Mouse (Mus musculus) lung, postnatal 0 days (tissue): Measurements from ENCODE around the gene March1. TPM values are rescaled to one million over a fixed set of nuclear protein-coding genes. Genes with fewer than 3 reads are reported as not detected.

Experiments
- ATAC-seq: fragments of 200-750 bp; cut with Nextera tagmentation; 2 replicates; pipeline ENCODE4 v1.8.0; 2017; ENCODE audit warnings: moderate library complexity
- DNase-seq: peaks from one replicate; pipeline ENCODE4 v3.0.0-alpha.2; 2016; ENCODE audit warnings: low spot score
- H3K27ac ChIP-seq: fragments of 300-500 bp; sonication (generic); 2 replicates; pipeline ENCODE4 v1.5.1; 2014; ENCODE audit warnings: antibody characterized with exemption, mild to moderate bottlenecking, low read length, mixed read lengths
- H3K27me3 ChIP-seq: fragments of 300-500 bp; sonication (generic); replicated peaks from 2 replicates; pipeline ENCODE4 v1.6.1; 2014; ENCODE audit warnings: low read length, mixed read lengths; ENCODE audit not compliant: insufficient read depth
- H3K36me3 ChIP-seq: fragments of 300-500 bp; sonication (generic); 2 replicates; pipeline ENCODE4 v1.6.1; 2014; ENCODE audit warnings: low read length, mixed read lengths; ENCODE audit not compliant: insufficient read depth
- H3K4me1 ChIP-seq: fragments of 300-500 bp; sonication (generic); 2 replicates; pipeline ENCODE4 v1.6.1; 2014; ENCODE audit warnings: antibody characterized with exemption, low read depth, low read length, mixed read lengths; ENCODE audit not compliant: insufficient read depth
- H3K4me2 ChIP-seq: fragments of 300-500 bp; sonication (generic); replicated peaks from 2 replicates; pipeline ENCODE4 v1.6.1; 2014; ENCODE audit warnings: low read depth, mild to moderate bottlenecking, low read length, moderate library complexity, mixed read lengths
- H3K4me3 ChIP-seq: fragments of 300-500 bp; sonication (generic); 2 replicates; pipeline ENCODE4 v1.5.1; 2014; ENCODE audit warnings: low read depth, low read length
- H3K9ac ChIP-seq: fragments of 300-500 bp; sonication (generic); replicated peaks from 2 replicates; pipeline ENCODE4 v1.6.1; 2014; ENCODE audit warnings: low read depth, mild to moderate bottlenecking
- H3K9me3 ChIP-seq: fragments of 300-500 bp; sonication (generic); 2 replicates; pipeline ENCODE4 v1.6.1; 2016; ENCODE audit warnings: low read length, mixed read lengths
- CTCF ChIP-seq: IDR thresholded peaks from 2 replicates; pipeline ENCODE4 v1.5.1; 2016; ENCODE audit warnings: antibody characterized with exemption, mild to moderate bottlenecking
- EP300 ChIP-seq: IDR thresholded peaks from 2 replicates; pipeline ENCODE4 v1.6.1; 2016; ENCODE audit warnings: antibody characterized with exemption, mild to moderate bottlenecking, control low read depth
- WGBS: fragments of 180-500 bp; shearing (Covaris S2); extraction: QIAGEN DNeasy Blood & Tissue Kit; methylation state at CpG from one replicate; pipeline ENCODE4 v1.1.7; 2014; 5-methylcytosine and 5-hydroxymethylcytosine counted together
- polyA plus RNA-seq: library from polyadenylated mRNA; unstranded; fragments of >200 nt; fragmentation: Nextera tagmentation; extraction: Ambion mirVana; gene quantifications from 2 replicates; pipeline ENCODE4 v1.2.1, GENCODE M21; 2015

Gene March1
- polyA plus RNA-seq, 1 experiment from 2014 or later, result 1.1 TPM

DNA sequence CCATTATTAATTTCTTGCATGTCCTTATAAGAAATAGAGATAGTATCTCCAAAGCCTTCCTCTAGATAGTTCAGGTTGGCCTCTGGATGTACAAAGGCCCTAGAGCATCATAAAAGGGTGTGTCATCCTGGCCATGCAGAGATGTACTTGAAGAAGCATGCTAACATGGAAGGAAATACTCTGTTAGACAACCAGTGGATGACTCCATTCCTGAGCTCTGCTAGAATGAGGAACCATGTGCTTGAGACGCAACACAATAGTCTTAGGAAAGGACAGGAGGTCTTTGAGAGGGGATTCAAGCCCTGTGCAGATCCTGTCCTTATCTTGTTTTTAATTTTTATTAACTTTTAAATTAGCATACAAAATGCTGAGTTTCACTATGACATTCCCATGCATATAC is 819.1 kb downstream of the March1 start:
- no peaks in the 10 kb centered on the region for H3K9me3 ChIP-seq
- no peak overlapping the region for H3K4me2 ChIP-seq
- TF ChIP-seq CTCF (no peak), EP300 (no peak)
- 86% methylated on average over 1 of the region's 1 CpGs for WGBS
- H3K4me1 ChIP-seq, result no peaks in the 10 kb centered on the region
- DNase-seq, result no peak
- no peak overlapping the region for H3K9ac ChIP-seq
- no peak overlapping the region for H3K4me3 ChIP-seq
- no peaks in the 10 kb centered on the region for H3K27me3 ChIP-seq
- no peak for ATAC-seq
- no peaks in the 10 kb centered on the region for H3K36me3 ChIP-seq
- H3K27ac ChIP-seq, result no peak overlapping the region

DNA sequence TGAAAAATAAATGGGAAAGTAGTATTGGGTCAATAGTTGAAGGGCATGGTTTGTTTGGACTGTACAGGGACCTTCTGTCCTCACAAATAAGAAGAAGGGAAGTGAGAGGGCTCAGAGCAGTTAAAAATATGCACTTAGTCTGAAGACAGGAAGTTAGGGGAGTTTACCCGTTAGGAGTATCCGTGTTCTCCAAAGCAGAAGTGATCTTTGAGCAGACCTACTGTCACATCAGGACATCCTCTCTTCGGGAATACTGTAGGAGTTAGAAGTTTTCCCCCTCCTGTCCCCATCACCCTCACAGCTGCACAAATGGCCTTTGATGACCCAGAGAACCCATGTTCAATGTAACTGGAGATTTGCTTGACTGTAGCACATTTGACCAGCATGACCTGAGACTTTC is 820.2 kb downstream of the March1 start:
- H3K9me3 ChIP-seq, result no peaks in the 10 kb centered on the region
- peak; percentile 8 for DNase-seq
- no peaks in the 10 kb centered on the region for H3K27me3 ChIP-seq
- TF ChIP-seq EP300 (no peak), CTCF (no peak)
- H3K4me1 ChIP-seq, result no peaks in the 10 kb centered on the region
- no peak overlapping the region for H3K4me2 ChIP-seq
- no peaks in the 10 kb centered on the region for H3K36me3 ChIP-seq
- ATAC-seq, result no peak; the same call in 1 of the 2 replicates
- H3K9ac ChIP-seq, result no peak overlapping the region
- H3K27ac ChIP-seq, result no peak overlapping the region
- no peak overlapping the region for H3K4me3 ChIP-seq
- 31% methylated on average over 3 of the region's 3 CpGs for WGBS

DNA sequence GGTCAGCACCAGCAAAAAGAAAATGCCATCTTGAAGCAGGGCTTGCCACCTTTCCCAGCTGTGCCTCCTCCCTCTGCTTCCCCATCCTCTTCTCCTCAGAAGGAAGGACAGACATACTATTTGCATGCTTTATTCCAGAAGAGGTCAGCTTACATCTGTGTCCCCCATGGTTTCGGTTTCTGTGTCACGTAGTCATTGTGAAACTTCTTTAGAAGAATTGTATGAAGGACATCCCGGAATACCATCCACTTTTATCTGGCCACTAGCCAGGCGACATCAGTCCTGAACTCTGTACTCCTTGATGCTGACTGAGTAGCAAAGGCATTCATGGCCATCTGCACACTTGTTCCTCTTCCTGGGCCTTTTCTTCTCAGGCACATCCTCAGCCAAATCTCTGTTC is 820.8 kb downstream of the March1 start:
- H3K9me3 ChIP-seq, result no peaks in the 10 kb centered on the region
- WGBS, result 60% methylated on average over 4 of the region's 4 CpGs

DNA sequence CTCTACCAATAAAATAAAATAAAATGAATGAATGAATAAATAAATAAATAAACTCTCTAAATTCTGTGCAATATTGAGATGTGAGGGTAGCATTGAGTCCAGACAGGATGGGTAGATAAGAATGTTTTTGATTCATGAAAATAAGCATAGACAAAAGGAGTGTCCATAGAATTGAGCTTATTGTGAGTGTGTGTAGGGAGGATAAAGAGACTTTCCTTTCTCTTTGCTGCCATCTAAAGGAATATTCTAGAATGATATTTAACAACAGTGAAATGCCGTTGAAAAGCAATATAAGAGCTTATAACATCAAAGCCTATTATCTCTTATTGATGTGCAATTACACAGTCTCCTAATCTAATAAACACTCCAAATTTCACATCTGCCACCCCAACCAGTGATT is 823.4 kb downstream of the March1 start:
- 3% methylated on average over 1 of the region's 1 CpGs for WGBS
- H3K4me3 ChIP-seq, result no peak overlapping the region
- no peak overlapping the region for H3K4me2 ChIP-seq
- H3K9me3 ChIP-seq, result no peaks in the 10 kb centered on the region
- H3K36me3 ChIP-seq, result no peaks in the 10 kb centered on the region
- ATAC-seq, result no peak
- peak; percentile 43 for DNase-seq
- TF ChIP-seq CTCF, result peak; percentile 41
- no peak for TF ChIP-seq EP300
- H3K27ac ChIP-seq, result no peak overlapping the region
- no peak overlapping the region for H3K9ac ChIP-seq
- H3K4me1 ChIP-seq, result no peaks in the 10 kb centered on the region
- no peaks in the 10 kb centered on the region for H3K27me3 ChIP-seq

More for the DNA sequence above, 820.8 kb downstream of the March1 start:
- H3K27me3 ChIP-seq, result no peaks in the 10 kb centered on the region
- H3K4me3 ChIP-seq, result no peak overlapping the region
- no peak for ATAC-seq
- no peak overlapping the region for H3K27ac ChIP-seq
- no peak overlapping the region for H3K9ac ChIP-seq
- no peak overlapping the region for H3K4me2 ChIP-seq
- no peaks in the 10 kb centered on the region for H3K4me1 ChIP-seq
- no peaks in the 10 kb centered on the region for H3K36me3 ChIP-seq
- no peak for DNase-seq
- no peak for TF ChIP-seq EP300
- no peak for TF ChIP-seq CTCF

DNA sequence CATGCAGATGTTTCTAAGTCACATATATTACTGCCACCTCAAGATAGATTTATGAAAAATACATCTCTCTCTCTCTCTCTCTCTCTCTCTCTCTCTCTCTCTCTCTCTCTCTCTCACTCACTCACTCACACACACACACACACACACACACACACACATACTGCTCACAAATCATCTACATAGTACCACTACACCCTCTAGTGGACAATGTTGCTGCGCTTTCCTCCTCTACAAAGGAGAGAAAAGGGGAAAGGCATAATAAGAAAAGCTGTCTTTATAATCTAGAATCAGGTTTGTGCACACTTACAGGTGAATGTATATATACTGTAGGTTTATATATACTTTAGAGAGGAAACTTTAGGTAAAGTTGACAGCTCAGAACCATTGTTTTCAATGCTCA is 825.1 kb downstream of the March1 start:
- 20% methylated on average over 1 of the region's 1 CpGs for WGBS
- Histone ChIP-seq H3K4me1 (no peaks in the 10 kb centered on the region), H3K9ac (no peak overlapping the region), H3K27ac (no peak overlapping the region), H3K4me2 (no peak overlapping the region), H3K36me3 (no peaks in the 10 kb centered on the region), H3K9me3 (no peaks in the 10 kb centered on the region), H3K4me3 (no peak overlapping the region), H3K27me3 (no peaks in the 10 kb centered on the region)
- TF ChIP-seq CTCF (peak; percentile 69), EP300 (no peak)
- DNase-seq, result peak; percentile 27
- ATAC-seq, result no peak

DNA sequence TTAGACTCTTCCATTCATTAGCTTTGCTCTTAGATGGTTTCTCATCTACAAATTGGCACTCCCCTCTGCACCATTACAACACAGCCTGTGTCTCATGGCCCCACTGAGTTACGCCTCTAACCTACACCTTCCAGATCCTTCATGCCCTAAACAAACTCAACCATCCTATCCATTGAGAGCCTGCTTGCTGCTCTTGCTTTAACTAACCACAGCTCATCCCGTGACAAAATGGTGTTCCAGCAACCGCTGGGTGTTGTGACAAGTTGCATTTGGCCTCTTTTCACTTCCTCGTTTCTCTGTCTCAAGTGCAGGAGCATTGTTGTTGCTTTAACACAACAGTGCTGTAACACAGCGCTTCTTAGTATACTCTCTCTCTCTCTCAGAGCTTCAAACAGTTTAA is 826.4 kb downstream of the March1 start:
- Histone ChIP-seq H3K4me2 (no peak overlapping the region), H3K27ac (no peak overlapping the region), H3K4me3 (no peak overlapping the region), H3K4me1 (no peaks in the 10 kb centered on the region), H3K9me3 (no peaks in the 10 kb centered on the region), H3K9ac (no peak overlapping the region), H3K27me3 (no peaks in the 10 kb centered on the region), H3K36me3 (no peaks in the 10 kb centered on the region)
- ATAC-seq (no peak), DNase-seq (peak; percentile 27)
- WGBS, result 65% methylated on average over 5 of the region's 5 CpGs
- TF ChIP-seq EP300, result no peak

DNA sequence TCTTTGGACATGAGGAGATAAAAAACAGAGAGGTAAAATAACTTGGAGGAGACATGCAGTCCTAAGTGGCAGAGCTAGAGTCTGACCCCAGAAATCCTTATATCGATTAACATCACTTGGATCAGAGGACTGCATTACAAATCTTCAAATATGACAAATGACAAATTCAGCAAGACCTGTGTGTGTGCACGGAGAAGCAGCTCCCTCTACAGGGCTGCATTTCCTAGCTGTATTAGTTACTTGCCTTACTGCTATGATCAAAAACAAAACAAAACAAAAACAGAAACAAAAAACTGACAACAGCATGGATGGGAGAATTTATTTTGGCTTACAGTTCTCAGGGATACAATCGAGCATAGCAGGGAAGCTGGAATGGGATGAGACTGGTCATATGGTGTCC is 827.7 kb downstream of the March1 start:
- TF ChIP-seq EP300 (no peak), CTCF (no peak)
- 59% methylated on average over 3 of the region's 3 CpGs for WGBS

More for the DNA sequence above, 827.7 kb downstream of the March1 start:
- H3K27ac ChIP-seq, result no peak overlapping the region
- no peak overlapping the region for H3K4me2 ChIP-seq
- no peaks in the 10 kb centered on the region for H3K36me3 ChIP-seq
- no peak overlapping the region for H3K9ac ChIP-seq
- H3K4me3 ChIP-seq, result no peak overlapping the region
- no peaks in the 10 kb centered on the region for H3K9me3 ChIP-seq
- H3K27me3 ChIP-seq, result no peaks in the 10 kb centered on the region
- no peak for DNase-seq
- ATAC-seq, result no peak
- no peaks in the 10 kb centered on the region for H3K4me1 ChIP-seq
